Mouse (Mus musculus) megakaryocyte, embryonic 14.5 days (primary cell): ENCODE data around the gene Fahd1.

Experiments used
- FLI1 ChIP-seq: IDR thresholded peaks from 2 replicates; pipeline ENCODE4 v1.6.1; 2012; ENCODE audit warnings: low read length, inconsistent platforms, mixed read lengths
- GATA1 ChIP-seq: IDR thresholded peaks from 3 replicates; pipeline ENCODE4 v1.6.1; 2012; ENCODE audit warnings: mixed read lengths, low read length, inconsistent platforms, borderline replicate concordance

GRCm38 (mm10) chr17:24858967-24859366, 8.8 kb upstream of the Fahd1 start:
- TF ChIP-seq GATA1 (no peak), FLI1 (no peak)
